Mouse (Mus musculus): ENCODE results near the gene Wdr66.

Wdr66 gene

DNA sequence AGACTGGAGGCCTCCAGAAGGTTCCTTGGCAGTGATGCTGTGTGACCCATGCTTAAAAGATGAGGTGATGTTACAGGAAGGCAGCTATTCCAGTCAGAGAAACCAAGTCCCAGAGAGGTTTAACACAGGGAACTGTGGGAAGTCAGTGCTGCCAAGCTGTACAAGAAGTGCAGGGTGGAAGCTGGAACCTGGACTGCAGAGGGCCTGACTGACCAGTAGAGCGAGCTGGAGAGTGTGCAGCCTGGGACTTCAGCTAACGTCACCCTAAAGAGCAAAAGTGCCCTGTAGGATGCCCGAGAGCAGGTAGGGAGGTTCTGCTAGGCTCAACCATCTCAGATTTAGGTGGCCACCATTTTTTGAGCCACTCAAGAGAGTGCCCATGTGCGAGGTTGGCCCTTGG lies 111.0 kb downstream of the Wdr66 start:
- no peak for DNase-seq (ENCODE audit: low read depth)

DNA sequence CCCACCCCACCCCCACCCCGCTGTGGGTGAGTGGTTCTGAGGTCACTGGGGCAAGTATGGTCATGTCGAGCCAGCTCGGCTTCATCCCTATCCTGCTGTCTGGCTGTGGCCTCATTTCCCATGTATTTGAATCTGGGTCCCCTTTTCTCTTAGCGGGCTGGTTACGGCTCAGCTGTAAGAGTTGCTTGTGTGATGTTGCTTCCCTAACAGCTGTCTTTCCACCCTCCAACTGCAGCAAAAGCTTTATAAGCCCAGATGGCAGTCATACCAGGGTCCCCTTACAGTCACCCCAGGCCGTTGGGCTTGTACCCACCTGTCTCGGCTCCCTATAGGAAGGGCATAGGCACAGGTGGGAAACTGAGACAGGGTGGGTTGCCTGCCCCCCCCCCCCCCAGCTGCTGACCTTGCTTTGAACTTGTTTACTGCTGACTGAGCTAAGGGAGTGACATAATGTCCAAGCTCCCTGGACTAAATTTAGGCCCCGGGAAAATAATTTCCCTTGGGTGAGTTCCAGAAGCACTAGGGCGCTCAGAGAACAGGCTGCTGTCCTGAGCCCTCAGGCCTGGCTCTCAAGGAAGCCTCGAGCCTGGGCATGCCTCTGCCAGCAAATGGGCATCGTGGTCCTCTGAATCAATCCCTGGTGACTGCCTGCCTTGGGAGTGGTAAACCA lies 112.5 kb downstream of the Wdr66 start:
- no peak for DNase-seq (ENCODE audit: low read depth)

DNA sequence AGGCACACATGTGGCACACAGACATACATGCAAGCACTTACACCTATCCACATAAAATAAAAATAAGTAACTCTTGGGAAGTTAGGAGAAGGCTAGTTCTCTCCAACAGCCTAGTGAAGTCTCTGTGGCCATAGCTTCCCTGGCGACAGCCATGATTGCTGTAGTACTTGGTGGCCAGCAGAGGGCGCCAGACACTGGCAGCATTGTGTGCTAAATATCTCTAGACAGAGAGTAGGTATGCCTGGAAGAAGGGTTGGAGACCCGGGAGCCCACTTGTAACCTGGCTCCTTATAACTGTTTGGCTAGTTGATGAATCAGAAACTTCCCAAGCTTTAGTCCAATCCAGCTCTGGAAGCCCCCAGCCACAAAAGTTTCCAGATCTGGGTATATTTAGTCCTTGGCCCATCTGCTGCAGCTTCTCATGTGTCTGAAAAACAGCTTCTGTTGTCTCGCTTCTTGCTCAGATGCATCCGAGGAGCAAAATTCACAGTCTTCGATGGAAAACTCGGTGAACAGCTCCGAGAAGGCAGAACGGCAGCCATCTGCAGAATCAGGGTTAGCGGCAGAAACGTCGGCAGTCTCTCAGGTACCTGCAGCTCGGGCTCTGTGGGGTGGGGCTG lies 117.1 kb downstream of the Wdr66 start:
- DNase-seq (ENCODE audit: low read depth): no peak

DNA sequence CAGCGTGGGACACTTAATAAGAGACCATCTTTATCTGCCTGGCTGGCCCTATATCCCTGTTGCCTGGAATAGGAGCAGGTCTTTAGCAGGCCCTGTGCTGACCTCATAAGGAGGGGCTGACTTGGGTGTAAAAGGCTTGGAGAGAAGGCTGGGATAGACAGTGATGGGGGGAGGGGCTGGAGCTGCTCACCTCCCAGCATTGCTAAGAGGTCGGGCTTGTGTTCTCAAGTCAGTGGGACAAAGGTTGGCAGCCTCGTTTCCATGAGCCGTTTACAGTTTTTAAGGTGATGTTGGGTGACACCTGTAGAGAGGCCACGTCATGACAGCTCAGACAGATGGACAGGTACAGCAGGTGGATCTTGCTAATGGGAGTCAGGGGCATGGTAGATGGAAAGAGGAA lies 118.1 kb downstream of the Wdr66 start:
- no peak for DNase-seq (ENCODE audit: low read depth)

DNA sequence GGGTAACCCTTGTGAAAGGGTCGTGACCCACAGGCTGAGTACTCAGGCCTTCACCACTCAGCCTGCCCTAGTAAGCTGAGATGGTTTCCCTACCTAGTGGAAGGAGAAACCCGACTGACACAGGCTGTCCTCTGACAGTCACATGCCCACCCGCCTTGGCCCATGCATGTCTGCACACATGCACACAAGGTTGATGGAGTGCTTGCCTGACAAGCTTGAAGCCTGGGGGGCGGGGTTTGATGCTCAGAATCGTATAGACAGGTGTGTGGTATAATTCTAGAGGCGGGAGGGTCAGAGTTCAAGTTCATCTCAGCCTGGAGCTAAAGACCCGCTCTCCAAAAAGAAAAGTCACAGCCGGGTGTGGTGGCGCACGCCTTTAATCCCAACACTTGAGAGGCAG lies 123.4 kb downstream of the Wdr66 start:
- no peak for DNase-seq (ENCODE audit: low read depth)

DNA sequence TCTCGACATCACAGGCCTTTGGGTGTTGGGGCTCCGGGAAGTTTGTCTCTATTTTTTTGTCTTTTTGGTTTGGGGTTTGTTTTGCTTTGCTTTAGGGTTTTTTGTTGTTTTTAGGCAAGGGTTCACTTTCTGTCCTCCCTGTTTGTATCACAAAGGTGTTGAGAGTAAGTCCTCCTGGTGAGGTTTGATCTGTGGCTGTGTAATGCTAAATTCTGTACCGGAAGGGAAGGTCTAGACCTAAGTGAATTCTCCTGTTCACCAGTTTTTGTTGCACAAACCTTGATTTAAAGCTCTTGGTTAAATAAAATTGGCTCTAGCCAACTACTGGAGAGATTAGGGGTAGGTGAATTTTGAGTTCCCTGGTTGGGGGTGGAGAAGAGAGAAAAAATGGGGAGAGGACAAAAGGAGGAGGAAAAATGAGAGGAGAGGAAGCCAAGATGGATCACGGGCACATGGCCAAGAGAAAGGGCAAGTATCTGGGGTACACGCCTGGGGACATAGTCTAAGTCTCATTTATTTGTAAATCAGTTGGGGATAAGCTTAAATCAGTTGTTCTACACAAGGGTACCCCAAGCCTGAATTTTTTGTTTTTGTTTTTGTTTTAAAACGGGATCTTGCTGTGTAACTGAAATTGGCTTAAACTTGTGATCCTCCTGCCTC lies 124.0 kb downstream of the Wdr66 start:
- DNase-seq (ENCODE audit: low read depth): no peak

DNA sequence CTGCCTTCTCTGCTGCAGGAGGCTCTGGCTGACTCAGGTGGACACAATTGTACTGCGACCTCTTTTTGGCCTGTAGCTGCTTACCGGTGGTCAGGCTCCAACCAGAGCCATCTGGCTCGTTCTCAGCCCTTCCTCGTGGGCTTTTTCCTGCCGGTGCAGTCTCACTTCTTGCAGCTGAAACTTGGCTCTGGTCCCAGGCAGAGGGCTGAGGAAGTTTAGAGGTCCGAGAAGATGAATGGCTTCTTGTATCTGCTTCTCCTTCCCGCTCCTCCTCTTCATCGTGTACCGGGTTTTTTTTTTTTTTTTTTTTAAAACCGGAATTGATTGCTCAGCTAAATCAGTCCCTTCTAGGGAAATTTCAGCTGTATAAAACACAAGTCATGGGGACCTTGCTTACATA lies 124.7 kb downstream of the Wdr66 start:
- no peak for DNase-seq (ENCODE audit: low read depth)
